Mouse (Mus musculus): ENCODE data around the gene Sec31a.

GRCm38 (mm10) chr5:100430966-100431365 is 14.9 kb upstream of the Sec31a start:
- TF ChIP-seq GATA1 (IDR thresholded peaks at IDR 0.05; ENCODE audit: borderline replicate concordance, low read length): no peak
- TF ChIP-seq FLI1 (IDR thresholded peaks at IDR 0.05; ENCODE audit: low read length): no peak
